Mouse (Mus musculus): ENCODE measurements around the gene Krtcap2.
"Not testable (repeated sequence)": the region's sequence is repeated elsewhere in the genome, so short reads cannot be mapped to it uniquely, and the experiment has no call there.

The Krtcap2 gene

GRCm38 (mm10) chr3:89245688-89246171 is at the start of gene Krtcap2:
Gene Krtcap2 (plus strand): TSS chr3:89245966.
- peak in 1 of 2 experiments; percentile 45 for DNase-seq (ENCODE audit: low spot score in 2 of 2)

- DNase-seq (ENCODE audit: low spot score in 2 of 2): peak; percentile 87 to 91
Observed at GRCm38 (mm10) chr3:89195979-89196877, 49.5 kb upstream of the Krtcap2 start.

- no peak for DNase-seq (ENCODE audit: low spot score in 2 of 2)
Observed at GRCm38 (mm10) chr3:89199839-89200238, 45.9 kb upstream of the Krtcap2 start.

GRCm38 (mm10) chr3:89202253-89203141 is 43.3 kb upstream of the Krtcap2 start, which contains the start of gene Gba:
Gene Gba (plus strand): TSS chr3:89202928.
- DNase-seq (ENCODE audit: low spot score in 2 of 2): peak; percentile 84 to 87

GRCm38 (mm10) chr3:89203142-89203514 is 42.6 kb upstream of the Krtcap2 start:
- DNase-seq (ENCODE audit: low spot score in 2 of 2): no peak

- DNase-seq (ENCODE audit: low spot score in 2 of 2): no peak
Observed at GRCm38 (mm10) chr3:89206079-89206478, 39.7 kb upstream of the Krtcap2 start.

GRCm38 (mm10) chr3:89206695-89207094 is 39.1 kb upstream of the Krtcap2 start:
- DNase-seq (ENCODE audit: low spot score in 2 of 2): no peak

GRCm38 (mm10) chr3:89208075-89208657 is 37.6 kb upstream of the Krtcap2 start:
- no peak for DNase-seq (ENCODE audit: low spot score in 2 of 2)

- no peak for DNase-seq (ENCODE audit: low spot score in 2 of 2)
Observed at GRCm38 (mm10) chr3:89208736-89209135, 37.0 kb upstream of the Krtcap2 start.

GRCm38 (mm10) chr3:89209731-89210130 is 36.0 kb upstream of the Krtcap2 start:
- no peak for DNase-seq (ENCODE audit: low spot score in 2 of 2)

- DNase-seq (ENCODE audit: low spot score in 2 of 2): no peak
Observed at GRCm38 (mm10) chr3:89210162-89210561, 35.6 kb upstream of the Krtcap2 start.

GRCm38 (mm10) chr3:89210731-89211130 is 35.0 kb upstream of the Krtcap2 start:
- no peak for DNase-seq (ENCODE audit: low spot score in 2 of 2)

- DNase-seq (ENCODE audit: low spot score in 2 of 2): peak; percentile 93 to 94
Observed at GRCm38 (mm10) chr3:89213803-89214530, 31.8 kb upstream of the Krtcap2 start.

- DNase-seq (ENCODE audit: low spot score in 2 of 2): no peak
Observed at GRCm38 (mm10) chr3:89214681-89215411, 30.9 kb upstream of the Krtcap2 start, which contains the start of gene Thbs3. Gene Thbs3 (plus strand): TSS chr3:89215180.

GRCm38 (mm10) chr3:89215853-89216252 is 29.9 kb upstream of the Krtcap2 start:
- DNase-seq (ENCODE audit: low spot score in 2 of 2): peak; percentile 75 to 86

- not testable (repeated sequence) for DNase-seq (ENCODE audit: low spot score in 2 of 2)
Observed at GRCm38 (mm10) chr3:89216407-89216806, 29.4 kb upstream of the Krtcap2 start.

GRCm38 (mm10) chr3:89218271-89218670 is 27.5 kb upstream of the Krtcap2 start:
- no peak for DNase-seq (ENCODE audit: low spot score in 2 of 2)

- no peak for DNase-seq (ENCODE audit: low spot score in 2 of 2)
Observed at GRCm38 (mm10) chr3:89219546-89219945, 26.2 kb upstream of the Krtcap2 start.

GRCm38 (mm10) chr3:89221167-89221566 is 24.6 kb upstream of the Krtcap2 start:
- no peak for DNase-seq (ENCODE audit: low spot score in 2 of 2)

- no peak for DNase-seq (ENCODE audit: low spot score in 2 of 2)
Observed at GRCm38 (mm10) chr3:89224796-89225195, 21.0 kb upstream of the Krtcap2 start.

Measured in natural killer cell, adult 2 months (primary cell).